Mouse (Mus musculus) forebrain, postnatal 0 days (tissue): ENCODE measurements around the gene Clint1. TPM values are rescaled to one million over a fixed set of nuclear protein-coding genes. Genes with fewer than 3 reads are reported as not detected.

Experiments used
- ATAC-seq: fragments of 200-750 bp; cut with Nextera tagmentation; 2 replicates; pipeline ENCODE4 v1.8.0; 2017; ENCODE audit warnings: mild to moderate bottlenecking, moderate library complexity
- DNase-seq: peaks from one replicate; pipeline ENCODE4 v3.0.0-alpha.2; 2015
- H3K27ac ChIP-seq: fragments of 300-500 bp; sonication (generic); 2 replicates; pipeline ENCODE4 v1.5.1; 2014; ENCODE audit warnings: low read depth, mild to moderate bottlenecking, antibody characterized with exemption, low read length, moderate library complexity, mixed read lengths
- H3K27me3 ChIP-seq: fragments of 300-500 bp; sonication (generic); 2 replicates; pipeline ENCODE4 v1.6.1; 2014; ENCODE audit warnings: mild to moderate bottlenecking, low read length, mixed read lengths; ENCODE audit not compliant: insufficient read depth
- H3K36me3 ChIP-seq: fragments of 300-500 bp; sonication (generic); 2 replicates; pipeline ENCODE4 v1.6.1; 2014; ENCODE audit warnings: mild to moderate bottlenecking, moderate library complexity; ENCODE audit not compliant: insufficient read depth
- H3K4me1 ChIP-seq: fragments of 300-500 bp; sonication (generic); 2 replicates; pipeline ENCODE4 v1.6.1; 2014; ENCODE audit warnings: antibody characterized with exemption; ENCODE audit not compliant: insufficient read depth
- H3K4me2 ChIP-seq: fragments of 300-500 bp; sonication (generic); 2 replicates; pipeline ENCODE4 v1.6.1; 2014; ENCODE audit warnings: low read depth, mild to moderate bottlenecking, moderate library complexity
- H3K4me3 ChIP-seq: fragments of 300-500 bp; sonication (generic); 2 replicates; pipeline ENCODE4 v1.5.1; 2014; ENCODE audit warnings: low read depth, low read length, mixed read lengths
- H3K9ac ChIP-seq: fragments of 300-500 bp; sonication (generic); 2 replicates; pipeline ENCODE4 v1.6.1; 2014; ENCODE audit warnings: mild to moderate bottlenecking
- H3K9me3 ChIP-seq: fragments of 300-500 bp; sonication (generic); 2 replicates; pipeline ENCODE4 v1.6.1; 2016; ENCODE audit warnings: low read length
- CTCF ChIP-seq: sonication (generic); IDR thresholded peaks from 2 replicates; pipeline ENCODE4 v1.5.1; 2016; ENCODE audit warnings: antibody characterized with exemption, control low read depth, low read depth
- WGBS: fragments of 180-500 bp; shearing (Covaris S2); extraction: QIAGEN DNeasy Blood & Tissue Kit; methylation state at CpG from one replicate; pipeline ENCODE4 v1.1.7; 2014; 5-methylcytosine and 5-hydroxymethylcytosine counted together
- polyA plus RNA-seq: library from polyadenylated mRNA; unstranded; fragments of >200 nt; fragmentation: Nextera tagmentation; extraction: Ambion mirVana; gene quantifications from 2 replicates; pipeline ENCODE4 v1.2.1, GENCODE M21; 2015
- total RNA-seq: library from RNA; depleted of rRNA; stranded (reverse); fragments of >200 nt; gene quantifications from 2 replicates; pipeline ENCODE4 v1.2.3, GENCODE M21; 2014

The Clint1 gene
- total and polyA plus RNA-seq, 2 experiments from 2014 or later, result 28.8 to 32.8 TPM

DNA sequence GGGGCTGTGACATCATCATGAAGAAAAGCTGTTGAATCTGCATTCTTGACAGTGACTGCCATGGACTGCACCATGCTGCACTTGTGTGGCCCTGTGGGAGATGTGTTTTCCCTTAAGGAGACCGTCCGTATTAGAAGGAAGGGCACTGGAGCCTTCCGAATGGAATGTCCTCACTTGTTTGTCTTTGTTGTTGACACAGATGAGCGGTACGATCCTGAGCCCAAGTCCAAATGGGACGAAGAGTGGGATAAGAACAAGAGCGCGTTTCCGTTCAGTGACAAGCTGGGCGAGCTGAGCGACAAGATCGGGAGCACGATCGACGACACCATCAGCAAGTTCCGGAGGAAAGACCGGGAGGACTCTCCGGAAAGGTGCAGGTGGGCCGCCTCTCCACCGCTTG lies 38.6 kb downstream of the Clint1 start:
- no peaks in the 10 kb centered on the region for H3K4me1 ChIP-seq
- H3K4me3 ChIP-seq, result no peak overlapping the region
- DNase-seq, result no peak
- 91% methylated on average over 20 of the region's 20 CpGs for WGBS
- no peak overlapping the region for H3K9ac ChIP-seq
- no peak for TF ChIP-seq CTCF
- no peaks in the 10 kb centered on the region for H3K27me3 ChIP-seq
- H3K27ac ChIP-seq, result no peak overlapping the region
- ATAC-seq, result no peak
- H3K36me3 ChIP-seq, result peaks cover 64% of the 10 kb centered on the region
- no peaks in the 10 kb centered on the region for H3K9me3 ChIP-seq
- H3K4me2 ChIP-seq, result no peak overlapping the region

DNA sequence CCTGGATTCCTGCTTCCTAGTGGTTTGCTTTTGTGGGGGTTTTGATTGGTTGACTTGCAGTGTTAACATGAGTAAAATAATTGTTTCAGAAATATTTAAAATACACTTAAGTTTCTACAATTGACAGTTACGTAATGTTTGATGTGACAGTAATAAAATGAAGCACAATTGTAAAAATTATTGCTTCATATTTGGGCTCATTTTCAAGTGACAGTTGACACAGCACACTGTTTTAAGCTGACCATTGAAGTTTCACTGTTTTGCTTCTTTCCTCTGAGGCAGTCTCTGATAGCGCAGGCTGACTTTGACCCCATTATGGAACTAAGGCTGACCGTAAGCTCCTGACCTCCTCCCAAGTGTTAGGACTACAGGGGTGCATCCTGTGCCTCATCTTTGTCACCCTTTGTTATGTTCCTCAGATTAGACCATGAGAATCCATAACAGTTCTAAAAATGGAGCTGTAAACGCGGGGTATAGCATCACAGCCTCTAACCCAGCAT lies 41.1 kb downstream of the Clint1 start:
- H3K9me3 ChIP-seq, result no peaks in the 10 kb centered on the region
- no peaks in the 10 kb centered on the region for H3K4me1 ChIP-seq
- no peak overlapping the region for H3K4me3 ChIP-seq
- H3K9ac ChIP-seq, result no peak overlapping the region
- no peak overlapping the region for H3K4me2 ChIP-seq
- H3K27me3 ChIP-seq, result no peaks in the 10 kb centered on the region
- peaks cover 66% of the 10 kb centered on the region for H3K36me3 ChIP-seq
- ATAC-seq (no peak), DNase-seq (no peak)
- H3K27ac ChIP-seq, result no peak overlapping the region
- WGBS, result 96% methylated on average over 5 of the region's 5 CpGs
- no peak for TF ChIP-seq CTCF

DNA sequence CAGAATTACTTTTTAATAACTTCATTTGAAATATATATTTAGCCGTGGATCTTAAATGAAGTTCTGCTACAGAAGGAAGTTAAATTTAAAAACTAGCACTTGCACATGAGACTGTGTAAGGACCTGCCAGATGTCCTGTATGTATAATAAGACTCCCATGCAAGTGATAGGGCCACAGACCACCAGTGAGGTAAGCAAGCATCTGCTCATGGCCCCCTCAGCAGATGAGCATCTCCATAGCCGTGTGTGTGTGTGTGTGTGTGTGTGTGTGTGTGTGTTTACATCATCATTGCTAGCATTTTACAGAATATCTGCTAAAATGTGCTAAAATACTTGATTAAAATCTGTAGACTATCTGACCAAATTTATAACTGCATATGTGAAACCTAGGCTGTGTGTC lies 45.5 kb downstream of the Clint1 start:
- Histone ChIP-seq H3K36me3 (peaks cover 41% of the 10 kb centered on the region), H3K4me1 (no peaks in the 10 kb centered on the region), H3K27me3 (no peaks in the 10 kb centered on the region), H3K4me3 (no peak overlapping the region), H3K4me2 (no peak overlapping the region), H3K9ac (no peak overlapping the region), H3K27ac (no peak overlapping the region), H3K9me3 (no peaks in the 10 kb centered on the region)
- no peak for DNase-seq
- ATAC-seq, result no peak
- WGBS, result 75% methylated on average over 2 of the region's 2 CpGs
- no peak for TF ChIP-seq CTCF

DNA sequence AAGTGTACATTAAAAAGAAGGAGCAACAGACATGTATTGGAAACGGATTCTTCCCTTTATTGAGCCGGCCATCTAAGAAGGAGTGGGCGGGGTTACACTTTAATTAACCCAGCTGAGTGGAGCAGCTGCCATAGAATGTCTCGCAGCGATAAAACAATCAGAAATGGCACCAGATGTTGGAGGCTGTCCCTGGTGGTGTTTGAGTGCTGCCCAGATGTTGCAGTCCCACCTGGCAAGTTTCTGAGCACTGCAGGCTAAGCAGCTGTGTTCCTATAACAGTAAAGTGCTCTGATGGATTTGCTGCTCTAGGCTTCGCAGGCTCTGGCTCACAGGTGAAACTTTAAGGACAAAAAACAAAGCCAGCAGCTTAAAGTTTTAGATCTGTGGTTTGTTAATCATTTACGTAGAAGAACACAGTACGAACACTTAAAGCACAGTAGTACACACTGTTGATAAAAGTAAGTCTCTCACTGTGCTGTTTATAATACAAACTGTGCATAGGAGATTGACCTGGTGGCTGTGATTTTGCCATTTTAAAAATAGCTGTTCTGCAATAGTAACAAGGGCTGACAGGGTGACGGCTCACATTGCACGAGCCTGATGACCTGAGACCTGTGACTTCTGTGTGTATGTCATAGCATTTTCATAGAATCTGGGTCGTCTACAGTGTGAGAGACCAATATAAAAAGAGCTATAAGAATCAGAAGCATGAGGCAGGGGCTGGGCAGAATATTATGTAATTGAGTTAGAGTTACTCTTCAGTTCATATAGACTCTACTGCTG lies 48.6 kb downstream of the Clint1 start:
- no peak for DNase-seq
- H3K36me3 ChIP-seq, result peaks cover 18% of the 10 kb centered on the region; the same call in 1 of the 2 replicates
- H3K4me3 ChIP-seq, result no peak overlapping the region
- no peaks in the 10 kb centered on the region for H3K27me3 ChIP-seq
- H3K9me3 ChIP-seq, result no peaks in the 10 kb centered on the region
- no peak overlapping the region for H3K4me2 ChIP-seq
- H3K9ac ChIP-seq, result no peak overlapping the region
- ATAC-seq, result 0 out of 2 replicates have a peak, but pooled peaks have one; percentile 25
- 66% methylated on average over 11 of the region's 11 CpGs for WGBS
- H3K27ac ChIP-seq, result no peak overlapping the region
- TF ChIP-seq CTCF, result no peak
- H3K4me1 ChIP-seq, result no peaks in the 10 kb centered on the region

DNA sequence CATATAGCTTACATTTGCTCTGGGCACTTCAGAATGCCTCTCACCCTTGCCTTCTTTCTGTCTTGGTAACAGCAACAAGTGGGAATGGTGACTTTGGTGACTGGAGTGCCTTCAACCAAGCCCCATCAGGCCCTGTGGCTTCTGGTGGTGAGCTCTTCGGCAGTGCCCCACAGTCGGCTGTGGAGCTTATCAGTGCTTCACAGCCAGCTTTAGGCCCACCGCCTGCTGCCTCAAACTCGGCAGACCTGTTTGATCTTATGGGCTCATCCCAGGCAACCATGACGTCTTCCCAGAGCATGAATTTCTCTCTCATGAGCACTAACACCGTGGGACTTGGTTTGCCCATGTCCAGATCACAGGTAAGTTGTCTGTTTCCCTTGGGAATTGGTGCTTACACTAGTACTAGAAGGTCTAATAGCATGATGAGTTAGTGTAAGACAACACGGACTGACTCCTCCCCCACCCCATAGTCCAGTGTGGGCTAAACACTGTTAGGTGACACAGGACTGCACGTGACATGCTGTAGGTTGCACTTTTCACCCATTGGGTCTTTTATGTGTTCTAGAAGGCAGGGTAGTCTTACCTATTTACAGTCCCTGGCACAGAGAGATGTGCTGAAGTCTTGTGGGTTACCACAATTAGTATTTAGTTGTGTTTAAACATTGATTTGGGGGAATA lies 54.4 kb downstream of the Clint1 start:
- no peak overlapping the region for H3K9ac ChIP-seq
- no peaks in the 10 kb centered on the region for H3K27me3 ChIP-seq
- no peaks in the 10 kb centered on the region for H3K4me1 ChIP-seq
- ATAC-seq, result no peak
- DNase-seq, result no peak
- no peak overlapping the region for H3K27ac ChIP-seq
- WGBS, result 97% methylated on average over 8 of the region's 8 CpGs
- no peaks in the 10 kb centered on the region for H3K9me3 ChIP-seq
- no peak overlapping the region for H3K4me3 ChIP-seq
- H3K36me3 ChIP-seq, result peaks cover 49% of the 10 kb centered on the region
- no peak for TF ChIP-seq CTCF
- no peak overlapping the region for H3K4me2 ChIP-seq

DNA sequence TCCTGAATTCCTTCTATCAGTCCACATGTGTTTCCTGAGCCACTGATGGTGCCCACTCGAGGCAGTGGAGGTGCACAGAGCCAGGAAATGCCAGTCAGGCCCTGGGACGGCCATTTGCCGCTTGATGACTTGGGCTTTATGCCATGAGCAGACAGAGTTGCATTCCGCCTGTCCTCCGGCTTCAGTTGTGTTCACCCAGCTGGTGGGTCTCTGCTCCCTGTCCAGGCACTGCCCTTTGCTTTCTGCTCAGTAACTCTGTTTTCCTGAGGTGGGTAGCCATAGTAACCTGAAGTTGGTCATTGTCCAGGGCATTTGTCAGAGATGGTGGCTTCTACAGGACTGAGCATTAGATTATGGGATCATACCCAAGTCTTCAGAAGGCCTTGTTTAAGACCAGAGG lies 55.5 kb downstream of the Clint1 start:
- 70% methylated on average over 5 of the region's 5 CpGs for WGBS
- H3K4me2 ChIP-seq, result no peak overlapping the region
- H3K9me3 ChIP-seq, result no peaks in the 10 kb centered on the region
- no peak for TF ChIP-seq CTCF
- no peak overlapping the region for H3K4me3 ChIP-seq
- H3K4me1 ChIP-seq, result no peaks in the 10 kb centered on the region
- no peaks in the 10 kb centered on the region for H3K27me3 ChIP-seq
- H3K36me3 ChIP-seq, result peaks cover 50% of the 10 kb centered on the region
- no peak overlapping the region for H3K9ac ChIP-seq
- ATAC-seq, result no peak
- H3K27ac ChIP-seq, result no peak overlapping the region
- DNase-seq, result no peak

DNA sequence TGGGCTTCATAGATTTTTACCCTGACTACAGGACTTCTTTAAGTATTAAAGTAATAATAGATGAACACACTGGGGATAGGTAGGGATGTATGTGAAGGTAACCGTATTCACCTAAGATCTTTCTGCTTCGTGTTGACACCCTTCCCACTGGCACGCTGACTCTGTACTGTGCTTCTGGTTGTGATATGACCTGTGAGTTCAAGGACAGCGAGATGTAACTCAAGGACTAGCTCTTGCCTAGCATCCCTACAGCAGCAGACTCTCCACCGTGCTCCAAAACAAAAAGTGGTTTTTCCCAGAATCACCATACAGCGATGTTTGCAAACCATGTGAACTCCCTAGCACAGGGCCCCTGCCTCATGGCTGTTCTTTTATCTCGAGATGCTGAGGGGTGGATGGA lies 56.2 kb downstream of the Clint1 start:
- peaks cover 50% of the 10 kb centered on the region for H3K36me3 ChIP-seq
- H3K4me3 ChIP-seq, result no peak overlapping the region
- H3K9me3 ChIP-seq, result no peaks in the 10 kb centered on the region
- no peaks in the 10 kb centered on the region for H3K27me3 ChIP-seq
- no peak overlapping the region for H3K4me2 ChIP-seq
- 94% methylated on average over 7 of the region's 7 CpGs for WGBS
- H3K4me1 ChIP-seq, result no peaks in the 10 kb centered on the region
- TF ChIP-seq CTCF, result no peak
- DNase-seq (no peak), ATAC-seq (no peak)
- H3K9ac ChIP-seq, result no peak overlapping the region
- H3K27ac ChIP-seq, result no peak overlapping the region
